Mouse (Mus musculus): ENCODE data around the gene Wscd2.

- no peak for TF ChIP-seq CTCF (IDR thresholded peaks at IDR 0.05 in 2 of 3, conservative IDR thresholded peaks at IDR 0.05 in 1 of 3; ENCODE audit: control insufficient read depth in 1 of 3, insufficient read depth in 1 of 3, low read depth in 2 of 3, low read length in 3 of 3, poor library complexity in 1 of 3, severe bottlenecking in 1 of 3)
- TF ChIP-seq MXI1 (IDR thresholded peaks at IDR 0.05; ENCODE audit: low read depth, low read length): no peak
- no peak for TF ChIP-seq POLR2A (IDR thresholded peaks at IDR 0.05; ENCODE audit: control insufficient read depth in 1 of 2, insufficient read depth in 1 of 2, low read depth in 1 of 2, low read length in 2 of 2, poor library complexity in 1 of 2)
- TF ChIP-seq ELF1 (IDR thresholded peaks at IDR 0.05; ENCODE audit: low read depth, low read length): no peak
- no peak for TF ChIP-seq EP300 (IDR thresholded peaks at IDR 0.05; ENCODE audit: low read depth in 1 of 2, low read length in 2 of 2)
- TF ChIP-seq ZMIZ1 (IDR thresholded peaks at IDR 0.05; ENCODE audit: low read depth, low read length): no peak
- no peak for TF ChIP-seq USF1 (IDR thresholded peaks at IDR 0.05; ENCODE audit: low read depth, low read length)
- TF ChIP-seq HCFC1 (IDR thresholded peaks at IDR 0.05; ENCODE audit: low read depth, low read length): no peak
- no peak for TF ChIP-seq RCOR1 (IDR thresholded peaks at IDR 0.05; ENCODE audit: low read depth, low read length)
- TF ChIP-seq BHLHE40 (IDR thresholded peaks at IDR 0.05; ENCODE audit: borderline replicate concordance, low read depth, low read length): no peak
Measured at GRCm38 (mm10) chr5:113578428-113578827, 88.3 kb downstream of the Wscd2 start.
